ENCODE assay signal across 21 mouse cellular contexts in genomic region chr5:84635502-84635901, GRCm38 (mm10).
"Had no signal": no experiment of that assay in that cellular context is flagged by ENCODE, and none has a peak within 500 bp of the region (broad histone marks: within the 10 kb centered on the region; RNA-seq: fewer than 3 reads in every experiment).

No protein-coding gene starts in this region.

- H3K4me1 ChIP-seq: limb, embryonic 15.5 days; midbrain, embryonic 12.5 days; neural tube, embryonic 13.5 days had no signal

- H3K4me3 ChIP-seq: limb, embryonic 15.5 days; midbrain, embryonic 12.5 days; myocyte; neural tube, embryonic 13.5 days had no signal

- ATAC-seq: liver, postnatal 0 days; lung, postnatal 0 days; midbrain, embryonic 16.5 days had no signal

- DNase-seq: kidney, adult 11 months; kidney, adult 8-10 months; kidney, postnatal 14 days; kidney, postnatal 4 days; liver, postnatal 0 days; lung, embryonic 14.5 days; retina, postnatal 1 day; right cerebral cortex, postnatal 25 days; thymus, adult 2 months; thymus, postnatal 14 days; thymus, postnatal 4 days had no signal

- H3K4me2 ChIP-seq: limb, embryonic 15.5 days; liver, embryonic 11.5 days; lung, embryonic 14.5 days; midbrain, embryonic 12.5 days; neural tube, embryonic 13.5 days had no signal

- H3K36me3 ChIP-seq: limb, embryonic 15.5 days; midbrain, embryonic 12.5 days; neural tube, embryonic 13.5 days had no signal

- H3K9ac ChIP-seq: limb, embryonic 15.5 days; liver, embryonic 14.5 days; liver, postnatal 0 days; lung, embryonic 14.5 days; midbrain, embryonic 12.5 days; neural tube, embryonic 13.5 days had no signal

- H3K9me3 ChIP-seq: limb, embryonic 15.5 days; midbrain, embryonic 12.5 days; neural tube, embryonic 13.5 days had no signal

- H3K27me3 ChIP-seq: limb, embryonic 15.5 days; midbrain, embryonic 12.5 days; neural tube, embryonic 13.5 days had no signal

- H3K27ac ChIP-seq: limb, embryonic 15.5 days; liver, embryonic 14.5 days; macrophage; midbrain, embryonic 12.5 days; neural tube, embryonic 13.5 days; stomach, postnatal 0 days had no signal
